Mouse (Mus musculus): ENCODE results near the gene Rpl29. TPM values are rescaled to one million over a fixed set of nuclear protein-coding genes. Genes with fewer than 3 reads are reported as not detected.

Rpl29 gene
- polyA plus RNA-seq, 1 experiment from 2014 or later: 476 TPM

- no peak overlapping the region for H3K4me2 ChIP-seq (ENCODE audit: low read depth, low read length)
- H3K9ac ChIP-seq (ENCODE audit: low read length): no peak overlapping the region
- 54% methylated on average over 5 of the region's 5 CpGs for WGBS
- no peak for ATAC-seq (replicated peaks; ENCODE audit: extremely low read depth, insufficient read depth, low FRiP score)
- no peak overlapping the region for H3K4me3 ChIP-seq (ENCODE audit: low read length)
- no peaks in the 10 kb centered on the region for H3K27me3 ChIP-seq (ENCODE audit: control insufficient read depth, insufficient read depth, low read length)
- H3K36me3 ChIP-seq (ENCODE audit: control insufficient read depth, insufficient read depth): no peaks in the 10 kb centered on the region
- H3K27ac ChIP-seq (ENCODE audit: low read length): no peak overlapping the region
- H3K9me3 ChIP-seq (replicated peaks; ENCODE audit: control insufficient read depth, low read length): no peaks in the 10 kb centered on the region
- H3K4me1 ChIP-seq (ENCODE audit: control insufficient read depth, insufficient read depth, low read length): peaks cover 47% of the 10 kb centered on the region
These were observed 27.1 kb upstream of the Rpl29 start for GRCm38 (mm10) chr9:106402149-106402548.

GRCm38 (mm10) chr9:106402607-106403375 is 26.5 kb upstream of the Rpl29 start:
- Histone ChIP-seq H3K4me1 (ENCODE audit: control insufficient read depth, insufficient read depth, low read length) (peaks cover 45% of the 10 kb centered on the region), H3K27ac (ENCODE audit: low read length) (no peak overlapping the region)

GRCm38 (mm10) chr9:106405275-106405674 is 24.0 kb upstream of the Rpl29 start:
- Histone ChIP-seq H3K4me1 (ENCODE audit: control insufficient read depth, insufficient read depth, low read length) (peaks cover 41% of the 10 kb centered on the region), H3K4me2 (ENCODE audit: low read depth, low read length) (peak overlapping the region; percentile 17; the same call in 1 of the 2 replicates), H3K27ac (ENCODE audit: low read length) (peak overlapping the region; percentile 85), H3K9me3 (replicated peaks; ENCODE audit: control insufficient read depth, low read length) (no peaks in the 10 kb centered on the region), H3K36me3 (ENCODE audit: control insufficient read depth, insufficient read depth) (no peaks in the 10 kb centered on the region), H3K27me3 (ENCODE audit: control insufficient read depth, insufficient read depth, low read length) (no peaks in the 10 kb centered on the region), H3K9ac (ENCODE audit: low read length) (no peak overlapping the region), H3K4me3 (ENCODE audit: low read length) (no peak overlapping the region)
- peak; percentile 71 for ATAC-seq (replicated peaks; ENCODE audit: extremely low read depth, insufficient read depth, low FRiP score)
- WGBS: 14% methylated on average over 6 of the region's 6 CpGs

More at GRCm38 (mm10) chr9:106402607-106403375, 26.5 kb upstream of the Rpl29 start:
- Histone ChIP-seq H3K4me2 (ENCODE audit: low read depth, low read length) (no peak overlapping the region), H3K27me3 (ENCODE audit: control insufficient read depth, insufficient read depth, low read length) (no peaks in the 10 kb centered on the region), H3K36me3 (ENCODE audit: control insufficient read depth, insufficient read depth) (no peaks in the 10 kb centered on the region), H3K9ac (ENCODE audit: low read length) (no peak overlapping the region), H3K9me3 (replicated peaks; ENCODE audit: control insufficient read depth, low read length) (no peaks in the 10 kb centered on the region), H3K4me3 (ENCODE audit: low read length) (no peak overlapping the region)
- ATAC-seq (replicated peaks; ENCODE audit: extremely low read depth, insufficient read depth, low FRiP score): no peak
- 69% methylated on average over 16 of the region's 16 CpGs for WGBS

- 0 out of 2 replicates have a peak overlapping the region, but pooled peaks have one; percentile 14 for H3K4me2 ChIP-seq (ENCODE audit: low read depth, low read length)
- H3K27me3 ChIP-seq (ENCODE audit: control insufficient read depth, insufficient read depth, low read length): no peaks in the 10 kb centered on the region
- peaks cover 41% of the 10 kb centered on the region for H3K4me1 ChIP-seq (ENCODE audit: control insufficient read depth, insufficient read depth, low read length)
- H3K4me3 ChIP-seq (ENCODE audit: low read length): no peak overlapping the region
- H3K36me3 ChIP-seq (ENCODE audit: control insufficient read depth, insufficient read depth): no peaks in the 10 kb centered on the region
- H3K9me3 ChIP-seq (replicated peaks; ENCODE audit: control insufficient read depth, low read length): no peaks in the 10 kb centered on the region
- H3K27ac ChIP-seq (ENCODE audit: low read length): peak overlapping the region; percentile 64
- 19% methylated on average over 8 of the region's 8 CpGs for WGBS
- H3K9ac ChIP-seq (ENCODE audit: low read length): no peak overlapping the region
- ATAC-seq (replicated peaks; ENCODE audit: extremely low read depth, insufficient read depth, low FRiP score): peak; percentile 54
These were observed 22.7 kb upstream of the Rpl29 start for GRCm38 (mm10) chr9:106406443-106407078.

GRCm38 (mm10) chr9:106409096-106409495 is 20.2 kb upstream of the Rpl29 start:
- Histone ChIP-seq H3K4me1 (ENCODE audit: control insufficient read depth, insufficient read depth, low read length) (peaks cover 22% of the 10 kb centered on the region), H3K4me2 (ENCODE audit: low read depth, low read length) (no peak overlapping the region), H3K9ac (ENCODE audit: low read length) (no peak overlapping the region), H3K36me3 (ENCODE audit: control insufficient read depth, insufficient read depth) (no peaks in the 10 kb centered on the region), H3K27me3 (ENCODE audit: control insufficient read depth, insufficient read depth, low read length) (no peaks in the 10 kb centered on the region), H3K27ac (ENCODE audit: low read length) (no peak overlapping the region), H3K4me3 (ENCODE audit: low read length) (no peak overlapping the region), H3K9me3 (replicated peaks; ENCODE audit: control insufficient read depth, low read length) (no peaks in the 10 kb centered on the region)
- WGBS: 97% methylated on average over 4 of the region's 4 CpGs
- ATAC-seq (replicated peaks; ENCODE audit: extremely low read depth, insufficient read depth, low FRiP score): no peak

GRCm38 (mm10) chr9:106410086-106410650 is 19.1 kb upstream of the Rpl29 start:
- Histone ChIP-seq H3K27ac (ENCODE audit: low read length) (no peak overlapping the region), H3K27me3 (ENCODE audit: control insufficient read depth, insufficient read depth, low read length) (no peaks in the 10 kb centered on the region), H3K4me2 (ENCODE audit: low read depth, low read length) (no peak overlapping the region), H3K4me3 (ENCODE audit: low read length) (no peak overlapping the region), H3K4me1 (ENCODE audit: control insufficient read depth, insufficient read depth, low read length) (peaks cover 19% of the 10 kb centered on the region), H3K36me3 (ENCODE audit: control insufficient read depth, insufficient read depth) (no peaks in the 10 kb centered on the region), H3K9ac (ENCODE audit: low read length) (no peak overlapping the region), H3K9me3 (replicated peaks; ENCODE audit: control insufficient read depth, low read length) (no peaks in the 10 kb centered on the region)
- no peak for ATAC-seq (replicated peaks; ENCODE audit: extremely low read depth, insufficient read depth, low FRiP score)
- 85% methylated on average over 2 of the region's 2 CpGs for WGBS

- H3K36me3 ChIP-seq (ENCODE audit: control insufficient read depth, insufficient read depth): no peaks in the 10 kb centered on the region
- ATAC-seq (replicated peaks; ENCODE audit: extremely low read depth, insufficient read depth, low FRiP score): no peak
- WGBS: 44% methylated on average over 9 of the region's 9 CpGs
- no peaks in the 10 kb centered on the region for H3K9me3 ChIP-seq (replicated peaks; ENCODE audit: control insufficient read depth, low read length)
- H3K27ac ChIP-seq (ENCODE audit: low read length): no peak overlapping the region
- H3K9ac ChIP-seq (ENCODE audit: low read length): no peak overlapping the region
- no peak overlapping the region for H3K4me3 ChIP-seq (ENCODE audit: low read length)
- H3K4me2 ChIP-seq (ENCODE audit: low read depth, low read length): no peak overlapping the region
- H3K4me1 ChIP-seq (ENCODE audit: control insufficient read depth, insufficient read depth, low read length): peaks cover 11% of the 10 kb centered on the region
- no peaks in the 10 kb centered on the region for H3K27me3 ChIP-seq (ENCODE audit: control insufficient read depth, insufficient read depth, low read length)
These were observed 18.1 kb upstream of the Rpl29 start for GRCm38 (mm10) chr9:106411091-106411594.

- H3K27me3 ChIP-seq (ENCODE audit: control insufficient read depth, insufficient read depth, low read length): no peaks in the 10 kb centered on the region
- no peaks in the 10 kb centered on the region for H3K9me3 ChIP-seq (replicated peaks; ENCODE audit: control insufficient read depth, low read length)
- WGBS: 53% methylated on average over 6 of the region's 6 CpGs
- H3K4me1 ChIP-seq (ENCODE audit: control insufficient read depth, insufficient read depth, low read length): peaks cover 9% of the 10 kb centered on the region
- no peak overlapping the region for H3K4me3 ChIP-seq (ENCODE audit: low read length)
- ATAC-seq (replicated peaks; ENCODE audit: extremely low read depth, insufficient read depth, low FRiP score): no peak
- H3K4me2 ChIP-seq (ENCODE audit: low read depth, low read length): no peak overlapping the region
- no peak overlapping the region for H3K27ac ChIP-seq (ENCODE audit: low read length)
- no peak overlapping the region for H3K9ac ChIP-seq (ENCODE audit: low read length)
- H3K36me3 ChIP-seq (ENCODE audit: control insufficient read depth, insufficient read depth): no peaks in the 10 kb centered on the region
These were observed 17.5 kb upstream of the Rpl29 start for GRCm38 (mm10) chr9:106411729-106412128.

- Histone ChIP-seq H3K9me3 (replicated peaks; ENCODE audit: control insufficient read depth, low read length) (no peaks in the 10 kb centered on the region), H3K9ac (ENCODE audit: low read length) (no peak overlapping the region), H3K27ac (ENCODE audit: low read length) (no peak overlapping the region), H3K27me3 (ENCODE audit: control insufficient read depth, insufficient read depth, low read length) (no peaks in the 10 kb centered on the region), H3K4me3 (ENCODE audit: low read length) (no peak overlapping the region), H3K36me3 (ENCODE audit: control insufficient read depth, insufficient read depth) (no peaks in the 10 kb centered on the region), H3K4me2 (ENCODE audit: low read depth, low read length) (no peak overlapping the region), H3K4me1 (ENCODE audit: control insufficient read depth, insufficient read depth, low read length) (peaks cover 7% of the 10 kb centered on the region)
- ATAC-seq (replicated peaks; ENCODE audit: extremely low read depth, insufficient read depth, low FRiP score): no peak
- WGBS: 79% methylated on average over 3 of the region's 3 CpGs
These were observed 17.0 kb upstream of the Rpl29 start for GRCm38 (mm10) chr9:106412210-106412609.
